Mouse (Mus musculus) embryonic facial prominence, embryonic 11.5 days (tissue): ENCODE results near the gene Med12l. TPM values are rescaled to one million over a fixed set of nuclear protein-coding genes. Genes with fewer than 3 reads are reported as not detected.

ENCODE experiments used
- ATAC-seq: fragments of 200-750 bp; cut with Nextera tagmentation; replicated peaks from 2 replicates; pipeline ENCODE4 v1.8.0; 2017; ENCODE audit warnings: low read depth; ENCODE audit not compliant: insufficient number of reproducible peaks, low FRiP score, low TSS enrichment
- DNase-seq: peaks from one replicate; pipeline ENCODE4 v3.0.0-alpha.2; 2015; ENCODE audit warnings: low spot score
- H3K27ac ChIP-seq: fragments of 300-500 bp; sonication (generic); replicated peaks from 2 replicates; pipeline ENCODE4 v1.5.1; 2014; ENCODE audit warnings: mild to moderate bottlenecking, low read depth, low read length, control low read depth
- H3K27me3 ChIP-seq: fragments of 300-500 bp; sonication (generic); 2 replicates; pipeline ENCODE4 v1.6.1; 2014; ENCODE audit warnings: mild to moderate bottlenecking, low read length, moderate library complexity, mixed read lengths; ENCODE audit not compliant: control insufficient read depth, insufficient read depth
- H3K36me3 ChIP-seq: fragments of 300-500 bp; sonication (generic); replicated peaks from 2 replicates; pipeline ENCODE4 v1.6.1; 2014; ENCODE audit warnings: low read depth, mild to moderate bottlenecking, low read length, moderate library complexity, mixed read lengths; ENCODE audit not compliant: control insufficient read depth, insufficient read depth
- H3K4me1 ChIP-seq: fragments of 300-500 bp; sonication (generic); 2 replicates; pipeline ENCODE4 v1.6.1; 2014; ENCODE audit warnings: low read length, mixed read lengths; ENCODE audit not compliant: control insufficient read depth, insufficient read depth
- H3K4me2 ChIP-seq: fragments of 300-500 bp; sonication (generic); 2 replicates; pipeline ENCODE4 v1.6.1; 2014; ENCODE audit warnings: low read depth, mild to moderate bottlenecking, control low read depth, low read length, moderate library complexity
- H3K4me3 ChIP-seq: fragments of 300-500 bp; sonication (generic); 2 replicates; pipeline ENCODE4 v1.5.1; 2014; ENCODE audit warnings: low read depth, low read length, control low read depth
- H3K9ac ChIP-seq: fragments of 300-500 bp; sonication (generic); replicated peaks from 2 replicates; pipeline ENCODE4 v1.6.1; 2014; ENCODE audit warnings: mild to moderate bottlenecking, control low read depth, low read length
- H3K9me3 ChIP-seq: fragments of 300-500 bp; sonication (generic); replicated peaks from 2 replicates; pipeline ENCODE4 v1.6.1; 2016; ENCODE audit warnings: mild to moderate bottlenecking, low read length, inconsistent platforms, mixed read lengths; ENCODE audit not compliant: control insufficient read depth
- WGBS: fragments of 180-500 bp; shearing (Covaris S2); extraction: QIAGEN DNeasy Blood & Tissue Kit; methylation state at CpG from one replicate; pipeline ENCODE4 v1.1.7; 2014; 5-methylcytosine and 5-hydroxymethylcytosine counted together
- polyA plus RNA-seq: library from polyadenylated mRNA; unstranded; fragments of >200 nt; fragmentation: Nextera tagmentation; extraction: Ambion mirVana; gene quantifications from 2 replicates; pipeline ENCODE4 v1.2.1, GENCODE M21; 2014

The Med12l gene
- polyA plus RNA-seq, 1 experiment from 2014 or later = 2.2 TPM

DNA sequence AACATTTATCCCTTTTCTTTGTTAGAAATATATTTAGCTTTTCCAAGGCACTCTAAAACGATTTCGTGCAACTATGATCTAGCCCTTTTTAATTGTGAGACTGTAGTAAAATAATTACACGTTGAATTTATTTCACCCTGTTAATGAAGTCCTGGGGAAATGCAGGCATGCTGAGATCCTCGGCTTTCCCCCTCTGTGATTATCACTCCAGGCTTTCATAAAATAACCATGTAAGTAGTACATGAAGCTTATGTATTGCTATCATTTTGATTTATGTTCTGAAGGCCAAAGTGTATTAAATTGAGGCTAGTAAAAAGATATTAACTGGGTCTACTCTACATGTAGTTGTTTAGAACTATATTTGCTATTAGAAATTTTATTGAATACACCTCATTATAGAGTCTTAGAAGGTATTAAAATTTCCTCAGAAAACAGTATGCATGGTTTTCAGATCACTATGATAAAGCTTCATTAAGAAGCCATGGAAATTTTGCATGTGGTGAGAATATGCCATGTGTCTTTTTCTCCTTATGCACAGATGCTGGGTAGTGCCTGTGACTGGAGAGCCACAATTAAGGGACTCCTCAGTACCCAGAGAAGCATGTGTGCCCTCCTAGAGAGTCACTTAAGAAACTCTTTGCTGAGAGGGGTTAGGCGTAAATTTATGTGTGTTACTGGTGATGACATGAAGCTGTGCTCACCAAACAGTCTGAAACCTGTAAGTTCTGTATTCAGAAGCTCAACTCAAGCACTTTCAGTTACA, 288.0 kb downstream of the Med12l start:
- DNase-seq (no peak), ATAC-seq (no peak)
- Histone ChIP-seq H3K36me3 (no peaks in the 10 kb centered on the region), H3K4me1 (no peaks in the 10 kb centered on the region), H3K27ac (no peak overlapping the region), H3K4me3 (no peak overlapping the region), H3K27me3 (no peaks in the 10 kb centered on the region), H3K9me3 (no peaks in the 10 kb centered on the region), H3K9ac (no peak overlapping the region), H3K4me2 (no peak overlapping the region)
- 83% methylated on average over 5 of the region's 5 CpGs for WGBS

DNA sequence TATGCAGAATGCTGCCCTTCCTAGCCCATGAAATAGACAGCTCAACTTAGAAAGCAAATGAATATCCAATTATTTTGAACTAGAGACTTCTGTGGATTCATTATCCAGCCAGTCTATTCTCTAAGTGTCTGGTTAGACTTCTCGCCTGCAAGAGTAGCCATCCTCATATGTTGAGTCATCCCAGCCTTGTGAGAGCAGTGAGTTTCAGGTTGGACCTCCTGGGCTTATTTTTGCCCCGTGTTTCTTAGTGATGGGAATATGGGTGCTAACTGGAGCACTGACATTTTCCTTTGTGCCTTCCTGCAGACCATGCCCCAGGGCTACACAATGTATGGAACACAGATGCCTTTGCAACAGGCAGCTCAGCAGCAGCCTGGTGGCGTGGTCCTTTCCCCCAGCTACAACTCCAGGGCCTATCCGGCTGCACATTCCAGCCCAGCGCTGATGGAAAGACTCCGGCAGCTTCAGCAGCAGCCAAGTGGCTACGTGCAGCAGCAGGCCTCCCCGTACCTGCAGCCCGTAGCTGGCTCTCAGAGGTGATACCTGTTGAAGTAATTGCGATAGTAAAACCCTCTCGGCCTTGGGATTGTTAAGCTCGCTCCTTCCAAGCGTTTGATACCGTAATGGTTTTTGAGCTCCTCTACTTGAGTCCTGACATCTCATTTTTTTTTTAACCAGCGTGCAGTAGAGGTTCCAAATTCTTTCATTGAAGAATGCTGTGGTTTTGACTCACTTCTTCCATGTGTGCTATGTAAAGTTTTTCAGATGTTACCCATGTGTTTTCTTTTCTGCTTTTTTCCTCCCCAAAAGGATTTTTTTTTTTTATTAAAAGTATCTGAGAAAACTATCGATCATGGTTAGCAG, 290.3 kb downstream of the Med12l start:
- Histone ChIP-seq H3K9me3 (no peaks in the 10 kb centered on the region), H3K4me3 (no peak overlapping the region), H3K4me2 (no peak overlapping the region), H3K4me1 (no peaks in the 10 kb centered on the region), H3K9ac (no peak overlapping the region), H3K27ac (no peak overlapping the region), H3K27me3 (no peaks in the 10 kb centered on the region), H3K36me3 (no peaks in the 10 kb centered on the region)
- WGBS = 78% methylated on average over 16 of the region's 16 CpGs
- no peak for DNase-seq
- no peak for ATAC-seq

DNA sequence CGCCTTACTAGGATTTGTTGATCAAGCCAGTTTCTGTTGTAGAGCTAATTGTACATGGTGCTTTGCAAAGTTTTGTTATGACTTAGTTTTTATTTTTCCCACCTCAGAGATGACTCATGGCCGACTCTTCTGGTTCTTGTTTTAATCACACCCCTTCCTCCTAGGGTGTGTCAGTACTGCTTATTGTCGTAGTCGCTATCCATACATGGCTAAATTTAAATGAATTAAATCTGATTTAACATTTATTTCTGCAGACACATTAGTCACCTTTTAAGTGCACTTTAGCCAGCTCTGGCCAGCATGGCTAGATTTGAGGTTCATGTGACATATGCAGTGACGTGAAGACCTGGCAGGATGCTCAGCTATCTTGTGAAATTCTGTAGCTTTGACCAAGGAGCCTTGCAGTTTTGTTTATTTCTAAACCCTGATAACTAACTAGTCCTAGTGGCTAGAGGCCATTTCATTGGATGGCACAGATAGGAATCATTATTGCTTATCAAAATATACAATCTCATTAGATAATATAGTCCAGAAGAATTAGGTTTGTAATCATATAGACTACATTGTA, 291.0 kb downstream of the Med12l start:
- no peak overlapping the region for H3K4me3 ChIP-seq
- no peaks in the 10 kb centered on the region for H3K9me3 ChIP-seq
- ATAC-seq = no peak
- H3K9ac ChIP-seq = no peak overlapping the region
- no peak overlapping the region for H3K27ac ChIP-seq
- no peak for DNase-seq
- no peaks in the 10 kb centered on the region for H3K4me1 ChIP-seq
- H3K4me2 ChIP-seq = no peak overlapping the region
- no peaks in the 10 kb centered on the region for H3K27me3 ChIP-seq
- WGBS = 91% methylated on average over 5 of the region's 5 CpGs
- no peaks in the 10 kb centered on the region for H3K36me3 ChIP-seq

DNA sequence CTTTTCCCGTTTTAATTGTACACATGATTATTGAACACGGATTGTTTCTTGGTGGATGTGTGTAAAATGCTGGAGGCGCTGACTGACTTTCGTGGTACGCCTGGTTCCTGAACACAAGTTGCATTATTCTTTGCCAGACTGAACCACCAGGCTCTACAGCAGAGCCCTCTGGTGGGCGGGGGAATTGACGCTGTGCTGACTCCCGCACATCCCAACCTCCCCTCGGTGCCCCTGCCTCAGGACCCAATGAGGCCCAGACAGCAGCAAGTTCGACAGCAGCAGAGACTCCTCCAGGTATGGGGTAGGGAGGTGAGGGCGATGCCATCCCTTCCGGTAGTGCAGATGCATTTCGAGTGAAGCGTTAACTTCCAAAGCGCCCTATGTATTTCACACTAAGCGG, 292.0 kb downstream of the Med12l start:
- Histone ChIP-seq H3K27ac (no peak overlapping the region), H3K4me2 (no peak overlapping the region), H3K4me1 (no peaks in the 10 kb centered on the region), H3K9me3 (no peaks in the 10 kb centered on the region), H3K27me3 (no peaks in the 10 kb centered on the region), H3K36me3 (no peaks in the 10 kb centered on the region), H3K4me3 (no peak overlapping the region), H3K9ac (no peak overlapping the region)
- 82% methylated on average over 16 of the region's 16 CpGs for WGBS
- DNase-seq = no peak
- ATAC-seq = no peak

DNA sequence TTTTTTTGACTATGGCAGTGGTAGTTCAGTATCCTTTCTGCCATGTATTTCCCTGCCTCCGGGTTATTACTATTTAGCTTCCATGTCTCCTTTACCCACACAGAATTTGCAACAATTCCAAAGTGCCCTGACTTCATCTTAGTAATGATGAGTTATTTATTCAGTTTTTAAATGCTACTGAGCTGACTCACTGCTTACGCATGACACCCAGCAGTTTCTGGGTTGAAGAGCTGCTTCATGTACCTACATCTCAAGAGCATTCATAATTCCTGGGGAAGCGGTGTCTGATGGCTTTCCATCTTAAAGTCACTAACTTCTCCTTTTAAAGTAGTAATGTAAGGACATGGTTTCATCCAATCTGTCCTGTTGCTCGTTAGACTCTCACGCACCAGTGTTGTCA, 299.3 kb downstream of the Med12l start:
- Histone ChIP-seq H3K9ac (no peak overlapping the region), H3K4me3 (no peak overlapping the region), H3K36me3 (no peaks in the 10 kb centered on the region), H3K27me3 (no peaks in the 10 kb centered on the region), H3K4me1 (no peaks in the 10 kb centered on the region), H3K9me3 (no peaks in the 10 kb centered on the region), H3K27ac (no peak overlapping the region), H3K4me2 (no peak overlapping the region)
- DNase-seq = no peak
- no peak for ATAC-seq
- WGBS = 92% methylated on average over 5 of the region's 5 CpGs

DNA sequence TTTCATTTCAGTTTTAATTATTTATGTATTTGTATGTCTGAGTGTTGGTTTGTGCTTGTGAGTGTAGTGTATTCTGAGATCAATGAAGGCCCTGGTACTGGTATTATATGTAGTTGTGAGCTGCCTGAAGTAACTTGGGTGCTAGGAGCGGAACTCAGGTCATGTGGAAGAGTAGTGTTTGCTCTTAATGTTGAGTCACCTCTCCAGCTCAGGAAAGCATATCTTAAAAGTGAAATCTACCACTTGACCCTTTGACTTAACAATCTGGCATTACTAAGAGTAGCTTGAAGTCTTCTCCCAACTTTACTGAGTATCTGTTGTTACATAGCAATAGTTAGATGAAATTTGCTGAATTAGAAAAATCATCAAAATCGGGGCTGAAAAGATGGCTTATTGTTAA, 299.9 kb downstream of the Med12l start:
- Histone ChIP-seq H3K9me3 (no peaks in the 10 kb centered on the region), H3K4me1 (no peaks in the 10 kb centered on the region), H3K9ac (no peak overlapping the region), H3K27ac (no peak overlapping the region), H3K36me3 (no peaks in the 10 kb centered on the region), H3K4me2 (no peak overlapping the region), H3K27me3 (no peaks in the 10 kb centered on the region), H3K4me3 (no peak overlapping the region)
- no peak for ATAC-seq
- DNase-seq = no peak
- WGBS = 94% methylated on average over 2 of the region's 2 CpGs

DNA sequence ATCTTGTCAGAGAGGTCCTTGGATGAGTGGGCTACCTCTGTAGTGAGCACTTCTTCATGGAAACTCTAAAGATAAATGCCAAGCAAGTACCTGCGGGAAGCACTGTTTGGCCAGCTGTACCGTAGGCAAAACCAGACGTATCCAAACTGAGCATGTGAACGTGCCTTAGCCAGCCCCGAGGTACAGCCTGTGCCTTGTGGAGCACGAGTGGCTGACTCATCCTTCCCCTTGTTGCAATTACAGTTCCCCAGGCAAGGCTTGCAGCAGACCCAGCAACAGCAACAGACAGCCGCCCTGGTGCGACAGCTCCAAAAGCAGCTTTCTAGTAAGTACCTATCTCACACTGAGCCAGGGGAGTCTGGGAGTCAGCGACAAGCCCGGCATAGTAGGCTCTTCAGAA, 307.0 kb downstream of the Med12l start:
- Histone ChIP-seq H3K27me3 (no peaks in the 10 kb centered on the region), H3K4me2 (no peak overlapping the region), H3K4me3 (no peak overlapping the region), H3K9me3 (no peaks in the 10 kb centered on the region), H3K4me1 (no peaks in the 10 kb centered on the region), H3K36me3 (peaks cover under 1% of the 10 kb centered on the region; the same call in 1 of the 2 replicates), H3K27ac (no peak overlapping the region), H3K9ac (no peak overlapping the region)
- no peak for DNase-seq
- 89% methylated on average over 10 of the region's 10 CpGs for WGBS
- ATAC-seq = no peak

DNA sequence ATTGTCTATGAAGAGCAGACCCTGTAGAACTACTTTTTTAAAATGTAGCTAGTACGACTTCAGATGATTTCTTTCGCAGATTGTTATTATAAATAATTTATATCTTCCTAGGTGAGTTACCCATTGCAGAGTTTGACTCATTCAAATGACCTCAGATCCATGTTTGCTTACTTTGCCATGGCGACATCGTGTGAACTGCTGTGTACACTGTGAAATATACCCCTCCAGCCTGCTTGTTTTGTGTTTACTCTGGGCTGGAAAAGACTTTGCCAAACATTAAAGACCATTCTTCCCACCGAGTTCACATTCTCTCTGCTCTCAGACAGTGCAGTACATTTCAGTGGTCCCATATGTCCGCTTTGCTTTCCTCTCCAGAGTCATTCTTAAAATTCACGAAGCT, 310.5 kb downstream of the Med12l start:
- peaks cover 6% of the 10 kb centered on the region for H3K36me3 ChIP-seq
- no peak overlapping the region for H3K9ac ChIP-seq
- ATAC-seq = no peak
- DNase-seq = no peak
- H3K27ac ChIP-seq = no peak overlapping the region
- H3K4me2 ChIP-seq = no peak overlapping the region
- no peaks in the 10 kb centered on the region for H3K27me3 ChIP-seq
- WGBS = 89% methylated on average over 7 of the region's 7 CpGs
- H3K9me3 ChIP-seq = no peaks in the 10 kb centered on the region
- H3K4me3 ChIP-seq = no peak overlapping the region
- H3K4me1 ChIP-seq = no peaks in the 10 kb centered on the region
